Mouse (Mus musculus): Measurements from ENCODE around the gene Canx. TPM values are rescaled to one million over a fixed set of nuclear protein-coding genes. Genes with fewer than 3 reads are reported as not detected.
A peak's percentile ranks its signal among the peaks of the same experiment; 100 is the strongest.

Gene Canx
- polyA plus RNA-seq, 1 experiment from 2014 or later: 331 TPM

DNA sequence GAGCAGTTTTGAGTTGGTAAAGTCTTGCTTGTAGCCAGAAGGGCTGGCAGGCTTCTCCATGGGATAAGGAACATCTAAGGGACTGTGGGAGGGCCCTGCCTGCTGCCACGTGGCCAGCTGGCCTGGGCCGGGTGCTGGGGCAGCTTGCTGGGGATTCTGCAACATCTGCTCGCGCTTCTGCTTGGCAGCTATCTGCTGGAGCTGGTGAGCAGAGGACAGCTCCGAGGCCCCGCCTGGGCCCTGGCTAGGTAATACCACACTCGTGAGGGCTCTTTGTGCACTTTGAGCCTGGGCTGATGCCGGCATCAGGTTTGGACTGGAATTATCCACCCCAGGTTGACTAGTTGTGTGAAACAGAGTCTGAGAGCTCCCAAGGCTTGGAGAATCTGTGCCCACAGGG lies 59.5 kb downstream of the Canx start:
- no peaks in the 10 kb centered on the region for H3K9me3 ChIP-seq
- no peaks in the 10 kb centered on the region for H3K4me1 ChIP-seq
- peaks cover 65% of the 10 kb centered on the region for H3K36me3 ChIP-seq
- no peaks in the 10 kb centered on the region for H3K27me3 ChIP-seq
- no peak overlapping the region for H3K4me3 ChIP-seq
- ATAC-seq (ENCODE audit: low FRiP score, low read depth): no peak
- no peak overlapping the region for H3K4me2 ChIP-seq (replicated peaks)
- WGBS: 83% methylated on average over 8 of the region's 8 CpGs
- H3K9ac ChIP-seq: no peak overlapping the region
- no peak overlapping the region for H3K27ac ChIP-seq

GRCm38 (mm10) chr11:50263198-50263597 lies 62.3 kb downstream of the Canx start:
- Histone ChIP-seq H3K4me2 (replicated peaks) (no peak overlapping the region), H3K4me1 (no peaks in the 10 kb centered on the region), H3K9ac (no peak overlapping the region), H3K9me3 (no peaks in the 10 kb centered on the region), H3K4me3 (no peak overlapping the region), H3K36me3 (peaks cover 93% of the 10 kb centered on the region), H3K27me3 (no peaks in the 10 kb centered on the region), H3K27ac (no peak overlapping the region)
- no peak for ATAC-seq (ENCODE audit: low FRiP score, low read depth)
- WGBS: 89% methylated on average over 3 of the region's 3 CpGs

GRCm38 (mm10) chr11:50262020-50262419 lies 63.5 kb downstream of the Canx start:
- WGBS: 92% methylated on average over 4 of the region's 4 CpGs
- H3K27ac ChIP-seq: no peak overlapping the region
- no peaks in the 10 kb centered on the region for H3K9me3 ChIP-seq
- H3K27me3 ChIP-seq: no peaks in the 10 kb centered on the region
- H3K4me1 ChIP-seq: no peaks in the 10 kb centered on the region
- H3K4me2 ChIP-seq (replicated peaks): no peak overlapping the region
- peaks cover 99% of the 10 kb centered on the region for H3K36me3 ChIP-seq
- no peak for ATAC-seq (ENCODE audit: low FRiP score, low read depth)
- H3K4me3 ChIP-seq: no peak overlapping the region
- H3K9ac ChIP-seq: no peak overlapping the region

DNA sequence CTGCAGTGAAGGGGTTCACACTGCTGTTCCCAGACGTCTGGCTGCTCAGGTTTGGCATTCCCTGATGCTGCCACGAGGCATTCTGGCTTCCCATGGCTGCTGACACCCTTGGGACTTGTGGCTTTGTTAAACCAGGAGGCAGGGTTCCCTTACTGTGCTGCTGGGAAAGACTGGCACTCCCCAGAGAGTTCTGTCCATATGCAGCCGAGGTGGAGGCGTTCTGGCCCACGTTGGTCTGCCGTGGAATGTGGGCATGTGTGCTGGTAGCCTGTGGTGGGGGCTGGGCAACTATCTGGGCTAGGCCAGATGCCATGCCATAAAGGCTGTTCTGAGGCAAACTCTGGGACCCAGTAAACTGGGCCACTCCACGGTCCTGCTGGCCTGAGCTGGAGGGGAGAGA lies 67.2 kb downstream of the Canx start:
- ATAC-seq (ENCODE audit: low FRiP score, low read depth): no peak
- H3K4me2 ChIP-seq (replicated peaks): no peak overlapping the region
- H3K27ac ChIP-seq: no peak overlapping the region
- WGBS: 83% methylated on average over 7 of the region's 7 CpGs
- H3K4me1 ChIP-seq: peaks cover 3% of the 10 kb centered on the region
- H3K9me3 ChIP-seq: no peaks in the 10 kb centered on the region
- H3K27me3 ChIP-seq: no peaks in the 10 kb centered on the region
- H3K36me3 ChIP-seq: peaks cover 82% of the 10 kb centered on the region
- no peak overlapping the region for H3K9ac ChIP-seq
- H3K4me3 ChIP-seq: no peak overlapping the region

DNA sequence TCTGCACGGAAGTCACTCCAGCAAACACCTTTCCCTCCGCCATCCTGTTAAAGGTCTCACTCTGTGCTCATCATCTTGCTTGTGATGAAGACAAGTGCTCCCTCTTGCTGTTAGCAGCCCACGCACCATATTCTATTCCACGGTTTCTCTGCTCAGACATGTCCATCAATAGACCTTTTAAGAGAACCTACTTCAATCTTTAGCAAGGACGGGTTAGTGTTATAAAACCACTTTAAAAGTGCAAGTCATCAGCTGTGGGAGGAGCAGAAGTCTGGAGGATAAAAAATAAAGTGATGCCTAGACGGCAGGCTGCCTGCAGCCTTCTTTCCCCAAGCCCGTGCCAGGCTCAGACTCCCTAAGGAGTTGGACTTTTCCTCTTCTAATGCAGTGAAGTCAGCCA lies 68.9 kb downstream of the Canx start:
- ATAC-seq (ENCODE audit: low FRiP score, low read depth): no peak

DNA sequence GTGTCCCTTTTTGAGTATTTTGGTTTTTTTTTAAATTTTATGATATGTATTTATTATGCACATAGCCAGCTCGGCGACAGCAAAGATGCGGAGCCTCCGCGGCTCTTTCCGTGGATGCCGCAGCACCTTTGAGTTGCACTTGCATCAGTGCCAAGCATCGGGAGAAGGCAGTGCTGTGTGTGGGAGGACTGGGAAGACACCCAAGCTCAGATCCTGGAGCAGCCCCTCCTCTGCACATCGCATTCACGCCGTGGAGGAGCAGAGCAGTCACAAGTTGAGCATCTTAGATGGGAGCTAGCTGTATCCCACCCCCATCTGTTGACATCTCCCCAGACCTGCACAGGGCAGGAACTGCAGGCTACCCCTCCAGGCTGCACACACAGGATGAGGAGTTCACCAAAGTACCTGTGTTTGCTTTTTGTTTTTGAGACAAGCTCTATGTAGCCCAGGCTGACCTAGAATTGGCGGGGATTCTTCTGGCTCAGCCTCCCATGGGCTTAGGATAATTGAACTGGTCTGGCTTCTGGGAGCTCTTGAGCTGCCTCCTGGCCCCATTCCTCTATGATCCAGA lies 71.4 kb downstream of the Canx start:
- no peak overlapping the region for H3K4me2 ChIP-seq (replicated peaks)
- H3K36me3 ChIP-seq: peaks cover 40% of the 10 kb centered on the region
- no peaks in the 10 kb centered on the region for H3K9me3 ChIP-seq
- peaks cover 16% of the 10 kb centered on the region for H3K4me1 ChIP-seq
- no peak overlapping the region for H3K27ac ChIP-seq
- no peak for ATAC-seq (ENCODE audit: low FRiP score, low read depth)
- H3K4me3 ChIP-seq: no peak overlapping the region
- WGBS: 84% methylated on average over 12 of the region's 12 CpGs
- H3K27me3 ChIP-seq: no peaks in the 10 kb centered on the region
- H3K9ac ChIP-seq: no peak overlapping the region

More for the DNA sequence above, 68.9 kb downstream of the Canx start:
- Histone ChIP-seq H3K4me2 (replicated peaks) (no peak overlapping the region), H3K9me3 (no peaks in the 10 kb centered on the region), H3K36me3 (peaks cover 65% of the 10 kb centered on the region), H3K4me1 (peaks cover 16% of the 10 kb centered on the region), H3K27ac (no peak overlapping the region), H3K4me3 (no peak overlapping the region), H3K9ac (no peak overlapping the region), H3K27me3 (no peaks in the 10 kb centered on the region)
- 76% methylated on average over 7 of the region's 7 CpGs for WGBS

DNA sequence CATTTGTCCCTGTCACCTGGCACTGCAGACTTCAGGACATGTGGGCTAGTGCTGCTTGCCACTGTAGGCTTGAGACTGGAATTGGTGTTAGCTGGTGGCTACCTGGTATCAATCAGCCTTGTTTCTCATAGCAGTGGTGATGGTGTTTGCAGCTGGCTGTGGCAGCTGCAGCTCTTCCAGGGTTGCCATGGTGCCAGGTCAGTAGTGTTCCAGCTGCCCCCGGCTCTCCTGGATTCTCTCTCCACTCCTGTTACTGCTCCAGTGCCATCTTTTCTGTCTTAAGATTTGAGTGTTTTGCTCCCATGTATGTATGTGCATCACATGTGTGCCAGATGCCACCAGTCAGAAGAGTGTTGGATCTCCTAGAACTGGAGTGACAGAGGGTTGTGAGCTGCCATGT lies 72.1 kb downstream of the Canx start:
- peaks cover 16% of the 10 kb centered on the region for H3K4me1 ChIP-seq
- H3K4me3 ChIP-seq: no peak overlapping the region
- 0 out of 2 replicates have a peak overlapping the region, but pooled peaks have one; percentile 40 for H3K27ac ChIP-seq
- H3K9me3 ChIP-seq: no peaks in the 10 kb centered on the region
- H3K9ac ChIP-seq: no peak overlapping the region
- no peak for ATAC-seq (ENCODE audit: low FRiP score, low read depth)
- 42% methylated on average over 1 of the region's 1 CpGs for WGBS
- H3K36me3 ChIP-seq: peaks cover 33% of the 10 kb centered on the region
- no peaks in the 10 kb centered on the region for H3K27me3 ChIP-seq
- H3K4me2 ChIP-seq (replicated peaks): no peak overlapping the region

DNA sequence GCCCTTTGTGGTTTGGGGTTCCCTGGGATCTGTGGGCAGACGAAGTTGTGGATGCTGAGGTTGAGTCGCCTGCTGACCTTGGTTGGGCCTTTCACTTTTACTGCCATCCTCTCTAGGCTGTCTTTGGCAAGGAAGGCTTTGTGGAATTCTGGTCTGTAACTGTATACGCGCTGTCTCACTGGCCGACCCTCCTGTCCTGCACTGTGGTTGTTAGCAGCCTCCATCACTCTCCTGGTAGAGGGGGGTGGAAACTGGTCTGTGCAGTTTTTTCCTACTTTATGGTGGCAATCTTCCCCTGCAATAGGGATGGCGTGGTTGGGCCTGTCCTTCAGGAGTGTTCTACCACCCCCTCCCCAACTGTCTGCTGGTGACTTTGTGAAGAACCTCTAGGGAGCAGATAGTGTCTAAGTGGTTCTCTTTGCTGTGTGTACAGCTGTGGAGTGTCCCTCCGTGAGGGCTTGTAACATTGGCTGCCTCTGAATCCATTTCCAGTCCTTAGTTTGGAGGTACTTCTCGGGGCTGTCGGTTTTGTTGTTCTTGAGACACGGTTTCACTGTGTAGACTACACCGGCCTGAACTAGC lies 72.7 kb downstream of the Canx start:
- Histone ChIP-seq H3K4me3 (no peak overlapping the region), H3K9me3 (no peaks in the 10 kb centered on the region), H3K4me1 (peaks cover 16% of the 10 kb centered on the region), H3K9ac (no peak overlapping the region), H3K27ac (peak overlapping the region; percentile 40; the same call in 1 of the 2 replicates), H3K27me3 (no peaks in the 10 kb centered on the region), H3K36me3 (peaks cover 26% of the 10 kb centered on the region), H3K4me2 (replicated peaks) (no peak overlapping the region)
- ATAC-seq (ENCODE audit: low FRiP score, low read depth): peak; percentile 62; the same call in 1 of the 2 replicates
- 47% methylated on average over 11 of the region's 11 CpGs for WGBS

DNA sequence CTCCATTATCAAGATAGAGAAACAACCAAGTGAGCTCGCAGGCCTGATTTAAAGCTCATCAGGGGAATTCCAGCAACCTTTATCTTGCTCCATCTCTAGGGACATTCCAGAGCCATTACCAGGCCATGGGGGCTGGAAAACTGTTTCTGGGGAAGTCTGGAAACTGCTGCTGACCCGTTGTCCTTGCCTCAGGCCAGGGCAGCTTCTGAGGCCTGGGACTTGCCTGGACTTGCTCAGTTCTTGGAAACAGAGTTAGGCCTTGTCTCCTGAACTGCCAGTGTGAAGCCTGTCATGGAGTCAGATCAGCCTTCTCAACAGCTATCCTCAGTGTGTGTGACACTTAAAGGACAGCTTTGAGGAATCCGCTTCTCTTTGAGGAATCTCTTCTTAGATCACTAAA lies 73.3 kb downstream of the Canx start:
- peaks cover 20% of the 10 kb centered on the region for H3K36me3 ChIP-seq
- H3K9ac ChIP-seq: no peak overlapping the region
- H3K4me2 ChIP-seq (replicated peaks): no peak overlapping the region
- peak overlapping the region; percentile 7; the same call in 1 of the 2 replicates for H3K27ac ChIP-seq
- 33% methylated on average over 3 of the region's 3 CpGs for WGBS
- no peak overlapping the region for H3K4me3 ChIP-seq
- peaks cover 16% of the 10 kb centered on the region for H3K4me1 ChIP-seq
- ATAC-seq (ENCODE audit: low FRiP score, low read depth): no peak
- H3K27me3 ChIP-seq: no peaks in the 10 kb centered on the region
- no peaks in the 10 kb centered on the region for H3K9me3 ChIP-seq

GRCm38 (mm10) chr11:50248473-50249171 lies 76.9 kb downstream of the Canx start:
- ATAC-seq (ENCODE audit: low FRiP score, low read depth): no peak
- Histone ChIP-seq H3K27ac (no peak overlapping the region), H3K27me3 (no peaks in the 10 kb centered on the region), H3K4me2 (replicated peaks) (no peak overlapping the region), H3K9me3 (no peaks in the 10 kb centered on the region), H3K36me3 (no peaks in the 10 kb centered on the region), H3K4me1 (peaks cover 15% of the 10 kb centered on the region), H3K9ac (no peak overlapping the region), H3K4me3 (no peak overlapping the region)
- WGBS: 67% methylated on average over 7 of the region's 7 CpGs

DNA sequence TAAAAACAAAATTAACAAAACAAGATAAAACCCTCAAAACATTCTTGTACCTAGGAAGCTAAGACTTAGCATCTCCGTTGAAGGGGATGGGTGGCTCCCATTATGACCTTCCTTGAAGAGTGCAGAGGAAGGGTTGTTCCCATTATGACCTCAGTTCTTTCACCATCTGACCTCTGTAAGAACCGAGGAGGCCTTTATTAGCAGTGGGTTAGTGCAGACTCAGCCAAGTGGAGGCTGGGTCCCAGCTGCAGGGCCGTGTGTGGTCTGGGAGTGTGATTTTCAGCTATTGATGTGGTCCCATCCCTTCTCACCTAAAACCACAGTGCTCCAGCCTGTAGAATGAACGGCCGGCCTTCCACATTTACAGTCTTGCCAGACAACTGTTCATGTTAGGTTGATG lies 80.2 kb downstream of the Canx start:
- Histone ChIP-seq H3K9me3 (no peaks in the 10 kb centered on the region), H3K27me3 (no peaks in the 10 kb centered on the region), H3K9ac (no peak overlapping the region), H3K4me2 (replicated peaks) (no peak overlapping the region), H3K36me3 (no peaks in the 10 kb centered on the region), H3K4me1 (no peaks in the 10 kb centered on the region), H3K4me3 (no peak overlapping the region), H3K27ac (no peak overlapping the region)
- 65% methylated on average over 5 of the region's 5 CpGs for WGBS
- no peak for ATAC-seq (ENCODE audit: low FRiP score, low read depth)
